Mouse (Mus musculus): ENCODE data around the gene Rassf10. TPM values are rescaled to one million over a fixed set of nuclear protein-coding genes. Genes with fewer than 3 reads are reported as not detected.

The Rassf10 gene
- not detected in 2 replicates for polyA plus RNA-seq (2012; ENCODE audit: insufficient read depth, insufficient read length, missing spikeins)

GRCm38 (mm10) chr7:112953777-112954291, at the start of gene Rassf10:
Rassf10 (plus strand) TSS chr7:112953962.
- H3K27ac ChIP-seq (ENCODE audit: insufficient read depth, low read depth, low read length): no peak within 1 kb of the TSS
- TF ChIP-seq CTCF (IDR thresholded peaks at IDR 0.05; ENCODE audit: low read depth, low read length): no peak
- TF ChIP-seq POLR2A (IDR thresholded peaks at IDR 0.05; ENCODE audit: borderline replicate concordance, low read depth, low read length): no peak
- H3K4me3 ChIP-seq (ENCODE audit: insufficient read depth, low read length): no peak within 1 kb of the TSS
- H3K4me1 ChIP-seq (ENCODE audit: control insufficient read depth, insufficient read depth, low read length): no peaks in the 10 kb centered on the region

GRCm38 (mm10) chr7:112906848-112907247, 46.9 kb upstream of the Rassf10 start:
- Histone ChIP-seq H3K27ac (ENCODE audit: insufficient read depth, low read depth, low read length) (no peak overlapping the region), H3K4me3 (ENCODE audit: insufficient read depth, low read length) (no peak overlapping the region), H3K4me1 (ENCODE audit: control insufficient read depth, insufficient read depth, low read length) (no peaks in the 10 kb centered on the region)
- TF ChIP-seq POLR2A (IDR thresholded peaks at IDR 0.05; ENCODE audit: borderline replicate concordance, low read depth, low read length) (no peak), CTCF (IDR thresholded peaks at IDR 0.05; ENCODE audit: low read depth, low read length) (no peak)

- Histone ChIP-seq H3K27ac (ENCODE audit: insufficient read depth, low read depth, low read length) (no peak overlapping the region), H3K4me3 (ENCODE audit: insufficient read depth, low read length) (no peak overlapping the region), H3K4me1 (ENCODE audit: control insufficient read depth, insufficient read depth, low read length) (no peaks in the 10 kb centered on the region)
- TF ChIP-seq CTCF (IDR thresholded peaks at IDR 0.05; ENCODE audit: low read depth, low read length) (no peak), POLR2A (IDR thresholded peaks at IDR 0.05; ENCODE audit: borderline replicate concordance, low read depth, low read length) (no peak)
These were observed 46.3 kb upstream of the Rassf10 start for GRCm38 (mm10) chr7:112907468-112907867.

- no peak for TF ChIP-seq CTCF (IDR thresholded peaks at IDR 0.05; ENCODE audit: low read depth, low read length)
- no peak for TF ChIP-seq POLR2A (IDR thresholded peaks at IDR 0.05; ENCODE audit: borderline replicate concordance, low read depth, low read length)
- no peak overlapping the region for H3K4me3 ChIP-seq (ENCODE audit: insufficient read depth, low read length)
- H3K27ac ChIP-seq (ENCODE audit: insufficient read depth, low read depth, low read length): no peak overlapping the region
- no peaks in the 10 kb centered on the region for H3K4me1 ChIP-seq (ENCODE audit: control insufficient read depth, insufficient read depth, low read length)
These were observed 44.6 kb upstream of the Rassf10 start for GRCm38 (mm10) chr7:112909164-112909563.

GRCm38 (mm10) chr7:112912969-112913368, 40.8 kb upstream of the Rassf10 start:
- TF ChIP-seq CTCF (IDR thresholded peaks at IDR 0.05; ENCODE audit: low read depth, low read length): no peak
- no peak for TF ChIP-seq POLR2A (IDR thresholded peaks at IDR 0.05; ENCODE audit: borderline replicate concordance, low read depth, low read length)

GRCm38 (mm10) chr7:112915571-112915970, 38.2 kb upstream of the Rassf10 start:
- no peak overlapping the region for H3K27ac ChIP-seq (ENCODE audit: insufficient read depth, low read depth, low read length)
- TF ChIP-seq CTCF (IDR thresholded peaks at IDR 0.05; ENCODE audit: low read depth, low read length) (no peak), POLR2A (IDR thresholded peaks at IDR 0.05; ENCODE audit: borderline replicate concordance, low read depth, low read length) (no peak)
- H3K4me3 ChIP-seq (ENCODE audit: insufficient read depth, low read length): no peak overlapping the region
- H3K4me1 ChIP-seq (ENCODE audit: control insufficient read depth, insufficient read depth, low read length): no peaks in the 10 kb centered on the region

More at GRCm38 (mm10) chr7:112912969-112913368, 40.8 kb upstream of the Rassf10 start:
- Histone ChIP-seq H3K4me1 (ENCODE audit: control insufficient read depth, insufficient read depth, low read length) (no peaks in the 10 kb centered on the region), H3K4me3 (ENCODE audit: insufficient read depth, low read length) (no peak overlapping the region), H3K27ac (ENCODE audit: insufficient read depth, low read depth, low read length) (no peak overlapping the region)

GRCm38 (mm10) chr7:112917613-112918278, 36.0 kb upstream of the Rassf10 start:
- TF ChIP-seq POLR2A (IDR thresholded peaks at IDR 0.05; ENCODE audit: borderline replicate concordance, low read depth, low read length): no peak
- no peak for TF ChIP-seq CTCF (IDR thresholded peaks at IDR 0.05; ENCODE audit: low read depth, low read length)
- no peak overlapping the region for H3K4me3 ChIP-seq (ENCODE audit: insufficient read depth, low read length)
- no peak overlapping the region for H3K27ac ChIP-seq (ENCODE audit: insufficient read depth, low read depth, low read length)
- no peaks in the 10 kb centered on the region for H3K4me1 ChIP-seq (ENCODE audit: control insufficient read depth, insufficient read depth, low read length)

- TF ChIP-seq POLR2A (IDR thresholded peaks at IDR 0.05; ENCODE audit: borderline replicate concordance, low read depth, low read length) (no peak), CTCF (IDR thresholded peaks at IDR 0.05; ENCODE audit: low read depth, low read length) (no peak)
- Histone ChIP-seq H3K27ac (ENCODE audit: insufficient read depth, low read depth, low read length) (no peak overlapping the region), H3K4me3 (ENCODE audit: insufficient read depth, low read length) (no peak overlapping the region), H3K4me1 (ENCODE audit: control insufficient read depth, insufficient read depth, low read length) (no peaks in the 10 kb centered on the region)
These were observed 35.3 kb upstream of the Rassf10 start for GRCm38 (mm10) chr7:112918279-112918991.

- no peak overlapping the region for H3K27ac ChIP-seq (ENCODE audit: insufficient read depth, low read depth, low read length)
- no peak overlapping the region for H3K4me3 ChIP-seq (ENCODE audit: insufficient read depth, low read length)
- TF ChIP-seq CTCF (IDR thresholded peaks at IDR 0.05; ENCODE audit: low read depth, low read length) (peak; percentile 56; the same call in 1 of the 2 replicates), POLR2A (IDR thresholded peaks at IDR 0.05; ENCODE audit: borderline replicate concordance, low read depth, low read length) (no peak)
- no peaks in the 10 kb centered on the region for H3K4me1 ChIP-seq (ENCODE audit: control insufficient read depth, insufficient read depth, low read length)
These were observed 33.9 kb upstream of the Rassf10 start for GRCm38 (mm10) chr7:112919845-112920244.

GRCm38 (mm10) chr7:112922801-112923200, 31.0 kb upstream of the Rassf10 start:
- no peak overlapping the region for H3K27ac ChIP-seq (ENCODE audit: insufficient read depth, low read depth, low read length)
- TF ChIP-seq POLR2A (IDR thresholded peaks at IDR 0.05; ENCODE audit: borderline replicate concordance, low read depth, low read length) (no peak), CTCF (IDR thresholded peaks at IDR 0.05; ENCODE audit: low read depth, low read length) (no peak)
- H3K4me1 ChIP-seq (ENCODE audit: control insufficient read depth, insufficient read depth, low read length): no peaks in the 10 kb centered on the region
- H3K4me3 ChIP-seq (ENCODE audit: insufficient read depth, low read length): no peak overlapping the region
